Mouse (Mus musculus): ENCODE data around the gene Pbx1. TPM values are rescaled to one million over a fixed set of nuclear protein-coding genes. Genes with fewer than 3 reads are reported as not detected.

Pbx1 gene
- total RNA-seq, 2 experiments from 2014 or later: 5.2 to 5.6 TPM

- ATAC-seq (replicated peaks; ENCODE audit: low FRiP score, poor library complexity, severe bottlenecking): no peak
Measured at GRCm38 (mm10) chr1:168286862-168287650, 145.0 kb downstream of the Pbx1 start.

GRCm38 (mm10) chr1:168284566-168285141, 147.4 kb downstream of the Pbx1 start:
- ATAC-seq (replicated peaks; ENCODE audit: low FRiP score, poor library complexity, severe bottlenecking): no peak

DNA sequence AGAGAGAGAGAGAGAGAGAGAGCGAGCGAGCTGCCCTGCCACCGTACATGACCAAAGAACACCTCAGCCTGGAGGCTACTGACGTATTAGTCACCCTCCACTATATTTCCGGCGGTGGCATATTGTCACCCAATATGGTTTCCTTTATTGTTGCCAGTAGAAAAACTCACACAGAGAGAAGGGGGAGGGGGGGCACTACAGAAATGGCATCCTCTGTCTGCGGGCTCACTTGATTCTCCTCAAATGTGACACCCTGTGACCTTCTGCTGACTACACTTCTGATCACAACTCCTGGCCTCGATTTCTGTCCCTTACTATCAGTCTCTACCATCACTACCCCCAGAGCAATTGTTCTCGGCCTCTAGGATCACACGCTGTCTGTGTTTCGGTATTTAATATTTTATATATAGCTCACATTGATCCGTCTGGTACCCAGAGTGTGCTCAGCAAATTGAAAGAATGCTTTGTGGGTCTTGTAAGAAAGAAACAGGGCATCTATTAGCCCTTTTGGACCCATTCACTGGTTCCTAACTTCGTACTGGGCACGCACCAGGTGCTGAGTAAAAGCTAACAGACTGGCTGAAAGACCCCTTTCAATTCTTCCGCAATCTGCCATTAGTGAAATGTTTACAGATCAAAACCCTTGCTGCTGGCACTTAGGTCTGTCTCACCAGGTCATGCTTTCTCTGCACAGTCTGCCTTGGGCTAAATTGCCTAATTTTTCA, 148.1 kb downstream of the Pbx1 start:
- no peak for ATAC-seq (replicated peaks; ENCODE audit: low FRiP score, poor library complexity, severe bottlenecking)

DNA sequence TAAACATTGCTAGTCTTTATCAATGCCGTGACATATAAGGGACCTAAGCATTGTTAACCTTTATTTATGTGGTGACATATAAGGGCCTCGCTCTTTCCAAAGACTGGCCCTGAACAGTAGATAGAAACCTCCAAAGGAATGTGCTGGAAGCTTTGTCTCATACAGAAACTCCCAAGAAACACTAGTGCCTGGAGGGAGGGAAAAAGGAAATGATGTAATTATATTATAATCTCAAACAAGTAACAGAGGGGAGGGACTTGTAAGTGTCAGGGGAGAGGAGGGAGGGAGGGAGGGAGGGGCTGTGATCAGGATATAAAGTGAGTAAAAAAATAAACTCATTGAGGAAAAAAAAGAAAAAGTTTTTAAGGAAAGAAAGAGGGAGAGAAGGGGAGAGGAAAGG, 148.6 kb downstream of the Pbx1 start:
- no peak for ATAC-seq (replicated peaks; ENCODE audit: low FRiP score, poor library complexity, severe bottlenecking)

DNA sequence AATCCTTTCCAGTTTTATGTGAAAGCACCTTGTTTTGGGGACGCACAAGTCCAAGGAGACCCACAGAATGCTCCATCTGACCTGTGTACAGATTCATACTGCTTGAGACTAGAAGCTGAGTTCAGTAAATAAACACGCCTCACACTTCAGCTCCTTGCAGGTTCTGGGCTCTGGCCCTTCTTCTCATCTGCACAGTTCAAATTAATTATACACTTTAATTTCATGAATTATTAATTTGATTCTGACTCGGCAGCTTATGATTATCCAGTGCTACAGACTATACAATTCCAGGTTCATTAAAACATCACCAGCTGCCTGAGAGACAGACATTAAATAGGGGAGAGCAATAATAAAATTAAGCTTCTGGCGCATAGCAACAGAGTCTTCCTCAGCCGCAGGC, 156.4 kb downstream of the Pbx1 start:
- ATAC-seq (replicated peaks; ENCODE audit: low FRiP score, poor library complexity, severe bottlenecking): no peak

- no peak; the same call in 1 of the 2 replicates for ATAC-seq (replicated peaks; ENCODE audit: low FRiP score, poor library complexity, severe bottlenecking)
Measured at GRCm38 (mm10) chr1:168274296-168274695, 157.8 kb downstream of the Pbx1 start.

DNA sequence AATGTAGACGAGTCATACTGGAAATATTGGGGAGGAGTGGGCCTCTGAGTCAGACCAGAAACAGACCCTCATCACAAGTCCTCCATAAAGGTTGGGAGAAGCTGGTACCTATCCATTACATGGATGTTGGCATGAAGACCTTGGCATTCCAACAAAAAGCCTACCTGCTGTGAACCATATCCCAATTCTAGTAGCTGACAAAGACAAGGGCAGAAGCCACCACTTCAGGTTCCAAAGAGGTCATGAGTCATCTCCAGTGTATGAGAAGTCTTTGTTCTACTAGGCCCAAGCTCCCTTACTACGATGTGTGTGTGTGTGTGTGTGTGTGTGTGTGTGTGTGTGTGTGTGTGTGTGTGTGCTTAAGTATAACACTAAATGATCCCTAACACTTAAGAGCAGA, 160.0 kb downstream of the Pbx1 start:
- no peak for ATAC-seq (replicated peaks; ENCODE audit: low FRiP score, poor library complexity, severe bottlenecking)

DNA sequence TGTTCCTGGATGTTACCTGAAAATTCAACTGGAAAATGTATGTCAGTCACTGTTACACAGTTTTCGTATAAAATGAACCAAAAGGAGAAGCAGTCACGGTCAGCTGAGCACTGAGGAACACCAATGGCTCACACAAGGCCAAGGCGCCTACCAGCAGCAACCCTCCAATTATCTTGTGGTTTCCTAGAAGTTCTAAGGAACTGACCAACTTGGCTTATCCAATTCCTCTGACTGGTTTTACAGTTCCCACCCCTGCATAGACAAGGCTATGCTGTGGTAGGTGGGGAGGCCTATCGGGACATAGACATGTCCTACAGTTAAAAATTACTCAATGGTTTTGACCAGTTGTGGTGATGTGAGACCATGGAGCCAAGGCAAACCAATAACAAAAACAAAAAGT, 160.9 kb downstream of the Pbx1 start:
- ATAC-seq (replicated peaks; ENCODE audit: low FRiP score, poor library complexity, severe bottlenecking): no peak

DNA sequence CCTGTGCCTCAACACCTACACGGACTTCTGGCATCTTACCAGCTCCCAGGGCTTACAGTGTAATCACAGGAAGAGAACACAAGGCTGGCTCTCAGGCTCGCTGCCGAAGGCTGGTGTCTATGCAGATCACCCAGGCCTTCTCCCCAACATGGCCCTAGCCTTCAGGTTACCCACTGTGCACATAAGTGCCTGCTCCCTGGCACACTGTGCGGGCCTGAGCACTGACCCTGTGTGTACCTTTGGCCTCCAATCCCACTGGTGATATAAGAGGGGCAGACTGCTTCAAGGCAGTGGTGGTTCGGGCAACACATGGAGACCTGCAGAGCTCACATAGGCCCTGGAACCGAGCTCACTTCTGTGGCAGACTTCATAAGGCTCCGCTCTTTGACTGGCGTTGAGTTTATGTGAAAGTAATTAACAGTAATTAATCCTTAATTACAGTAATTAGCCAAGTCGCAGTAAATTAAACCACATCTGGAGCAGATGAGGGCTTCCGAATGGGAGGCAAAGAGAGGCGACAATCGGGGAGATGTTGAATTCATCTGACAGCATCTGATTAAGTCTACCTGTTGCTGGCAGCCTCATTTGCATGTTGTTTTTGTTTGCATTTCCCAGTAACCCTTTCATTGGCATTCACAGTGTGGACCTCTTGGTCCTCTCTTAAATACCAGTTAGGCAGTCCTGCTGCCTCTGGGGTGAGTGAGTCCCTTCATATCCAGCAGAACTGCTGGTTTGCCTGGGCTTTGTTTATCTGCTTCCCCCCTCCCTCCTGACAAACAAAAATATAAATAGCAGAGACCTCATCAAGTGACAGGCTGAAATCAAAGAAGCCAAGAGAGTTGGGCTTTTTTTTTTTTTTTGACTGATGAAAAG, 163.1 kb downstream of the Pbx1 start:
- ATAC-seq (replicated peaks; ENCODE audit: low FRiP score, poor library complexity, severe bottlenecking): no peak

DNA sequence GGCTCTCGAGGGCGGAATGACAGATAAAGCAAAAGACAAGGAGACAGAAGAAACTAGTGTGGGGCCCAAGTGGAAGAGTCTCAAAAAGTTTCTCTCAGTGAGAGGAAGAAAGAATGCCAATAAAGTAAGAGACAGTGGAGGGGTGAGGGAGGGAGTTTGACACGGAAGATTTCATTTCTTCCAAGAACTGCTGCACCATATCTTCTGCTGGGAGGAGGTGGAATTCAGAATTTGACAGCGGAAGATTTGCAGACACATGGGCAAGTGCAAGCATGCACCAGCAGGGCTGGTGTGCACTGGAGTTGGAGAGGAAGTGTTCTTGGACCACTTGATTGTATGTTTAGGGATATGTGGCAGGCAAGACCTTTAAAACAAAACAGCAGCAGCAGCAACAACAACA, 163.8 kb downstream of the Pbx1 start:
- no peak for ATAC-seq (replicated peaks; ENCODE audit: low FRiP score, poor library complexity, severe bottlenecking)

DNA sequence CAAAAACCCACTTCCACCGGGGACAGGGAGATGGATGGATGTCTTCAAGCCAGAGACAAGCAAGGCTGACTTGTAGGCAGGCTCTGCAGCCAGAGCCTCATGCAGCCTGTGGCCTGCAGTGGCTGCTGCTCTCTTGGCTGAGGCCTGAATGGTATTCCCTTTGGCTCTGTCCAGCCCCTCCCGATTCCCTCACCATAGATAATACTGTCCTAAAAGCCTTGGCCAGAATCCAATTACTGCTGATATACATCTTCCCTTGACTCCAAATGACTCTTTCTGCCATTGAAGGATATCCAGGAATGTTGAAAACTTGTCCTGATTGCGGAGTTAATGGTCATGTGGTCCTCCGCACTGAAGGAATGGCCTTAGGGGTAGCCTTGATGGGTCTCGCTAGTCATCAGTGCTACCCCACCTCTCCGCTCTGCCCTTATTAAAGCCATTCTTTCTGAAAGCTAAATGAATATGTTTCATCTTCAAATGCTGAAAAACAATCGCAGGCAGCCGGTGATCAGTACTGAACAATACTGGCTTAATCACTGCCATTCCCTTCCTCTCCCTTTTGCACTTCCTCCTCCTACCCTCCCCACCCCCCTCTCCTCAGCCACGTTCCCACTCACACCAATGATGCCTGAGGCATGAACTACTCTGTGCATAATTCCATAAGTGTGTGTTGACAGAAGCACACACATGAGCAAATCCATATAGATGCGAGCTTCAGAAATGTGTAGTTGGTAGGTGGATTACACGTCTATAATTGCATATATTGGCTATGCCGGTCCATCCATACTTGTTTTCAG, 166.3 kb downstream of the Pbx1 start:
- ATAC-seq (replicated peaks; ENCODE audit: low FRiP score, poor library complexity, severe bottlenecking): no peak

DNA sequence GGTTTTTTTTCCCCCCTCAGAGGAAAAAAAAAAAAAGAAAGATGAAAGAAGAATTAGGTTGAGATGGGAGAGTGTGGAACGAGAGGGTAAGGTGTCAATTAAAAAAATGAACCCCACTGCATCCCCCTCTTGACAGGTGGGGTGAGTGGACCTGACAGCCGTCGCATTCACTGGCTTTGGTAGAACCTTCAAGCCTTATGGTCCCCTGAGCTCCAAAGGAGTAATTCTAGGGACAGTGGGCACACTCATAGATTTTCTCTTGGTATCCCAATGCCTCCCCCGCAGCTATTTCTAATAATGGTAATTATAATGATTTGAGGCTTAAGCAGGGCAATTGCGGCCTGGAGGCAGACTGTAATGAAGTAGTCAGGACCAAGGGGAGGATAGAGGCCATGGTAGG, 167.0 kb downstream of the Pbx1 start:
- no peak for ATAC-seq (replicated peaks; ENCODE audit: low FRiP score, poor library complexity, severe bottlenecking)

GRCm38 (mm10) chr1:168260391-168260790, 171.7 kb downstream of the Pbx1 start:
- no peak for ATAC-seq (replicated peaks; ENCODE audit: low FRiP score, poor library complexity, severe bottlenecking)

- ATAC-seq (replicated peaks; ENCODE audit: low FRiP score, poor library complexity, severe bottlenecking): no peak
Measured at GRCm38 (mm10) chr1:168258856-168259255, 173.2 kb downstream of the Pbx1 start.

DNA sequence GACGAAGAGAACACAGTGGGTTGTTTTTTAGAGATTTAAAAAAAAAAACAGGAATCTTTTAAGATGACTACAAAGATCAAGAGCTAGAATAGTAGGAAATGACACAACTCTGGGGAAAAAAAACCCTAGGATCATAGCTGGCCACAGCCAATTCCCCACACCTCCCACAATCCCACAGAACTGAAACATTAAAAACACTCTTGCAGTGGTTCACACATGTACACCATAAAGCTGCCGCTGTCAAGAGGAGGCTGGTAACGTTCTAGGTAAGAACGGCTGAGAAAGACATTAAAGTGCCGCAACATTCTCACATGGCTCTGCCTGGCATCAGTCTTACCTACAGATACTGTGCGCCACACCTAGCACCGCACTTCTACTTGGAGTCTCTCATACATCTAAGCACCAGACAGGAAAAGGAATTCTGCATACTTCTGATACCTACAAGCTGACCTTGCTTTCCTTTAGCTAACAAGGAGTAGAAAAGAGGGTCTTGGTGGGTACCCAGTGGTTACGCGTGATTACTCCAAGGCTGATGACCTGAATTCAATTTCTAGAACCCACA, 176.6 kb downstream of the Pbx1 start:
- ATAC-seq (replicated peaks; ENCODE audit: low FRiP score, poor library complexity, severe bottlenecking): no peak

GRCm38 (mm10) chr1:168246968-168247724, 184.9 kb downstream of the Pbx1 start:
- ATAC-seq (replicated peaks; ENCODE audit: low FRiP score, poor library complexity, severe bottlenecking): no peak

DNA sequence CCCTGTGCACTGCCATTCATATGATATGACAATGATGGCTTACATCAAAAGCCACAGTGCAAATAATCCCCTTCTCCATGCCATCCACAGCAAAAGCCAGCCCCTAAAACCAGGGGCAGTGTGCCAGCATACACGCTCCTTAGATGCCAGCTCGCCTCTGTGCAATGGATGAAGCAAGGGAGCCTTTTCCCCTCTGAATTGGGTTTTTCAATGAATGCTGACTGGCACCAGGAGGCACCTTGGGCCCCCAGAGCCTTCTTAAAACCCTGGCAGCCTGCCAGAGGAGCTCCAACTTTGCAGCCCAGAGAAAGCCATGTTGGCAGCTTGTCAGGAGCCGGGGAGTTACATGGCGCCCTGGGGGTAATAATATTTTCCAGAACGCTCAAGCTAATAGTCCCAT, 186.5 kb downstream of the Pbx1 start:
- ATAC-seq (replicated peaks; ENCODE audit: low FRiP score, poor library complexity, severe bottlenecking): no peak

- ATAC-seq (replicated peaks; ENCODE audit: low FRiP score, poor library complexity, severe bottlenecking): no peak
Measured at GRCm38 (mm10) chr1:168243759-168244158, 188.3 kb downstream of the Pbx1 start.

Measured in erythroblast, adult 5-6 weeks (primary cell).